Mouse (Mus musculus): ENCODE measurements around the gene Rnf130.

DNA sequence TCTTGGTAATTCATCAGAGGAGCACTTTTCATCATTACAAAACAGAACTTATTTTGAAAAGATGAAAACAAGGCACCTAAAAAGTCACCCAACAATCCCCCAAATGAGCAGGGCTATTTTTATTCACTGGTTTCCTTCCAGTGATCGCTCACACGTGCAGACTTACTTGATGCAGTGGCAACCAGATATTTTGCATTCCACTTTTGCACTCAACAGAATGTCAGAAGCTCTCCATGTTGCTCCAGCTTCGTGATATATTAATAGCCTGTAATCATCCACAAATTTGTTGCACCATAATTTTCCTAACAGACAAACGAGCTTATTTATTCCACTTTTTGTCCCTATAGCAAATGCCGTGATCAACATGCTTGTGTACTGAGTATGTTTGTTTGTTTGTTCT is 8.6 kb upstream of the Rnf130 start:
- no peak for TF ChIP-seq CTCF (IDR thresholded peaks at IDR 0.05; ENCODE audit: low read depth)
- TF ChIP-seq EP300 (IDR thresholded peaks at IDR 0.05; ENCODE audit: low read depth), result no peak
